Mouse (Mus musculus) heart, embryonic 15.5 days (tissue): ENCODE results near the gene Pofut2. TPM values are rescaled to one million over a fixed set of nuclear protein-coding genes. Genes with fewer than 3 reads are reported as not detected.
A peak's percentile ranks its signal among the peaks of the same experiment; 100 is the strongest.

Experiments
- ATAC-seq: fragments of 200-750 bp; cut with Nextera tagmentation; replicated peaks from 2 replicates; pipeline ENCODE4 v1.8.0; 2017; ENCODE audit warnings: low read depth, moderate TSS enrichment; ENCODE audit not compliant: insufficient number of reproducible peaks, insufficient read depth, low FRiP score
- H3K27ac ChIP-seq: fragments of 300-500 bp; sonication (generic); 2 replicates; pipeline ENCODE4 v1.5.1; 2015; ENCODE audit warnings: mild to moderate bottlenecking, inconsistent platforms
- H3K27me3 ChIP-seq: fragments of 300-500 bp; sonication (generic); 2 replicates; pipeline ENCODE4 v1.6.1; 2015; ENCODE audit warnings: inconsistent platforms
- H3K36me3 ChIP-seq: fragments of 300-500 bp; sonication (generic); 2 replicates; pipeline ENCODE4 v1.6.1; 2015; ENCODE audit warnings: mild to moderate bottlenecking, inconsistent platforms
- H3K4me1 ChIP-seq: fragments of 300-500 bp; sonication (generic); replicated peaks from 2 replicates; pipeline ENCODE4 v1.6.1; 2015; ENCODE audit warnings: inconsistent platforms
- H3K4me2 ChIP-seq: fragments of 300-500 bp; sonication (generic); 2 replicates; pipeline ENCODE4 v1.6.1; 2015; ENCODE audit warnings: inconsistent platforms, mild to moderate bottlenecking, moderate library complexity
- H3K4me3 ChIP-seq: fragments of 300-500 bp; sonication (generic); 2 replicates; pipeline ENCODE4 v1.5.1; 2015; ENCODE audit warnings: mild to moderate bottlenecking, inconsistent platforms
- H3K9ac ChIP-seq: fragments of 300-500 bp; sonication (generic); 2 replicates; pipeline ENCODE4 v1.6.1; 2015; ENCODE audit warnings: mild to moderate bottlenecking, inconsistent platforms
- H3K9me3 ChIP-seq: fragments of 300-500 bp; sonication (generic); replicated peaks from 2 replicates; pipeline ENCODE4 v1.6.1; 2016; ENCODE audit warnings: inconsistent platforms
- WGBS: fragments of 180-500 bp; shearing (Covaris S2); methylation state at CpG from one replicate; pipeline ENCODE4 v1.1.7; 2015; ENCODE audit warnings: mixed read lengths; 5-methylcytosine and 5-hydroxymethylcytosine counted together
- polyA plus RNA-seq: library from polyadenylated mRNA; unstranded; fragments of >200 nt; fragmentation: Nextera tagmentation; extraction: Ambion mirVana; gene quantifications from 2 replicates; pipeline ENCODE4 v1.2.1, GENCODE M21; 2015

Gene Pofut2
- polyA plus RNA-seq, 1 experiment from 2014 or later: 99.8 TPM

- Histone ChIP-seq H3K4me1 (peaks cover 47% of the 10 kb centered on the region), H3K36me3 (no peaks in the 10 kb centered on the region)
Observed at GRCm38 (mm10) chr10:77233230-77233629, 25.8 kb upstream of the Pofut2 start.

GRCm38 (mm10) chr10:77234991-77235616 lies 23.9 kb upstream of the Pofut2 start:
- Histone ChIP-seq H3K4me2 (no peak overlapping the region), H3K36me3 (no peaks in the 10 kb centered on the region), H3K4me1 (peaks cover 30% of the 10 kb centered on the region), H3K27me3 (no peaks in the 10 kb centered on the region), H3K9me3 (no peaks in the 10 kb centered on the region), H3K9ac (no peak overlapping the region), H3K4me3 (no peak overlapping the region), H3K27ac (no peak overlapping the region)
- ATAC-seq: no peak
- WGBS: 74% methylated on average over 12 of the region's 12 CpGs

More at GRCm38 (mm10) chr10:77233230-77233629, 25.8 kb upstream of the Pofut2 start:
- no peak for ATAC-seq
- Histone ChIP-seq H3K27ac (no peak overlapping the region), H3K4me2 (no peak overlapping the region), H3K9me3 (no peaks in the 10 kb centered on the region), H3K9ac (no peak overlapping the region), H3K4me3 (no peak overlapping the region), H3K27me3 (no peaks in the 10 kb centered on the region)
- 93% methylated on average over 1 of the region's 1 CpGs for WGBS

- H3K4me2 ChIP-seq: no peak overlapping the region
- no peaks in the 10 kb centered on the region for H3K27me3 ChIP-seq
- peaks cover 9% of the 10 kb centered on the region for H3K4me1 ChIP-seq
- WGBS: 52% methylated on average over 16 of the region's 16 CpGs
- H3K9me3 ChIP-seq: no peaks in the 10 kb centered on the region
- no peak overlapping the region for H3K9ac ChIP-seq
- H3K27ac ChIP-seq: no peak overlapping the region
- no peak overlapping the region for H3K4me3 ChIP-seq
- no peak for ATAC-seq
- no peaks in the 10 kb centered on the region for H3K36me3 ChIP-seq
Observed at GRCm38 (mm10) chr10:77237795-77238580, 21.0 kb upstream of the Pofut2 start.

GRCm38 (mm10) chr10:77240764-77241163 lies 18.3 kb upstream of the Pofut2 start:
- WGBS: 63% methylated on average over 8 of the region's 8 CpGs
- H3K4me3 ChIP-seq: no peak overlapping the region
- peaks cover 5% of the 10 kb centered on the region for H3K4me1 ChIP-seq
- no peak overlapping the region for H3K27ac ChIP-seq
- H3K27me3 ChIP-seq: no peaks in the 10 kb centered on the region
- H3K4me2 ChIP-seq: no peak overlapping the region
- H3K36me3 ChIP-seq: no peaks in the 10 kb centered on the region
- no peak overlapping the region for H3K9ac ChIP-seq
- no peaks in the 10 kb centered on the region for H3K9me3 ChIP-seq
- ATAC-seq: no peak; the same call in 1 of the 2 replicates

- H3K9ac ChIP-seq: no peak overlapping the region
- no peaks in the 10 kb centered on the region for H3K36me3 ChIP-seq
- 54% methylated on average over 3 of the region's 3 CpGs for WGBS
- H3K9me3 ChIP-seq: no peaks in the 10 kb centered on the region
- peaks cover 5% of the 10 kb centered on the region for H3K4me1 ChIP-seq
- no peak overlapping the region for H3K27ac ChIP-seq
- no peak overlapping the region for H3K4me3 ChIP-seq
- H3K4me2 ChIP-seq: no peak overlapping the region
- no peak for ATAC-seq
- H3K27me3 ChIP-seq: no peaks in the 10 kb centered on the region
Observed at GRCm38 (mm10) chr10:77242396-77242795, 16.6 kb upstream of the Pofut2 start.

GRCm38 (mm10) chr10:77242871-77243270 lies 16.1 kb upstream of the Pofut2 start:
- Histone ChIP-seq H3K9me3 (no peaks in the 10 kb centered on the region), H3K4me2 (no peak overlapping the region), H3K4me3 (no peak overlapping the region), H3K9ac (no peak overlapping the region), H3K27me3 (no peaks in the 10 kb centered on the region), H3K27ac (no peak overlapping the region), H3K4me1 (peaks cover 4% of the 10 kb centered on the region), H3K36me3 (no peaks in the 10 kb centered on the region)
- 76% methylated on average over 14 of the region's 14 CpGs for WGBS
- ATAC-seq: no peak

- no peaks in the 10 kb centered on the region for H3K9me3 ChIP-seq
- no peak overlapping the region for H3K4me2 ChIP-seq
- H3K4me3 ChIP-seq: no peak overlapping the region
- H3K36me3 ChIP-seq: no peaks in the 10 kb centered on the region
- H3K27me3 ChIP-seq: no peaks in the 10 kb centered on the region
- H3K9ac ChIP-seq: no peak overlapping the region
- no peaks in the 10 kb centered on the region; the same call in 1 of the 2 replicates for H3K4me1 ChIP-seq
- no peak overlapping the region for H3K27ac ChIP-seq
- WGBS: 74% methylated on average over 11 of the region's 11 CpGs
- ATAC-seq: no peak; the same call in 1 of the 2 replicates
Observed at GRCm38 (mm10) chr10:77243572-77244161, 15.4 kb upstream of the Pofut2 start.

GRCm38 (mm10) chr10:77244777-77245176 lies 14.2 kb upstream of the Pofut2 start:
- H3K27me3 ChIP-seq: no peaks in the 10 kb centered on the region
- no peaks in the 10 kb centered on the region for H3K9me3 ChIP-seq
- 87% methylated on average over 6 of the region's 6 CpGs for WGBS
- no peak for ATAC-seq
- H3K4me1 ChIP-seq: no peaks in the 10 kb centered on the region; the same call in 1 of the 2 replicates
- H3K36me3 ChIP-seq: no peaks in the 10 kb centered on the region
- no peak overlapping the region for H3K4me3 ChIP-seq
- H3K27ac ChIP-seq: no peak overlapping the region
- no peak overlapping the region for H3K9ac ChIP-seq
- no peak overlapping the region for H3K4me2 ChIP-seq

- WGBS: 80% methylated on average over 5 of the region's 5 CpGs
- Histone ChIP-seq H3K27ac (no peak overlapping the region), H3K9me3 (no peaks in the 10 kb centered on the region), H3K27me3 (no peaks in the 10 kb centered on the region), H3K9ac (no peak overlapping the region), H3K4me3 (no peak overlapping the region), H3K4me2 (no peak overlapping the region), H3K36me3 (no peaks in the 10 kb centered on the region), H3K4me1 (peaks cover 16% of the 10 kb centered on the region)
- no peak for ATAC-seq
Observed at GRCm38 (mm10) chr10:77247048-77247447, 12.0 kb upstream of the Pofut2 start.

- no peaks in the 10 kb centered on the region for H3K9me3 ChIP-seq
- H3K27me3 ChIP-seq: no peaks in the 10 kb centered on the region
- no peak overlapping the region for H3K9ac ChIP-seq
- H3K27ac ChIP-seq: no peak overlapping the region
- H3K4me3 ChIP-seq: no peak overlapping the region
- no peaks in the 10 kb centered on the region for H3K36me3 ChIP-seq
- ATAC-seq: no peak
- 53% methylated on average over 7 of the region's 7 CpGs for WGBS
- peaks cover 23% of the 10 kb centered on the region for H3K4me1 ChIP-seq
- H3K4me2 ChIP-seq: no peak overlapping the region
Observed at GRCm38 (mm10) chr10:77247707-77248106, 11.3 kb upstream of the Pofut2 start.

GRCm38 (mm10) chr10:77251223-77251783 lies 7.7 kb upstream of the Pofut2 start:
- no peaks in the 10 kb centered on the region for H3K27me3 ChIP-seq
- WGBS: 49% methylated on average over 18 of the region's 18 CpGs
- no peaks in the 10 kb centered on the region for H3K9me3 ChIP-seq
- H3K36me3 ChIP-seq: no peaks in the 10 kb centered on the region
- peaks cover 23% of the 10 kb centered on the region for H3K4me1 ChIP-seq
- H3K27ac ChIP-seq: peak overlapping the region; percentile 50
- H3K9ac ChIP-seq: no peak overlapping the region
- no peak for ATAC-seq
- H3K4me3 ChIP-seq: peak overlapping the region; percentile 11
- peak overlapping the region; percentile 37 for H3K4me2 ChIP-seq
